Mouse (Mus musculus): ENCODE data around the gene Lcn9.

GRCm38 (mm10) chr2:25842758-25843157 lies 19.8 kb downstream of the Lcn9 start:
- no peak for TF ChIP-seq CTCF (IDR thresholded peaks at IDR 0.05)
- no peak for TF ChIP-seq EP300 (IDR thresholded peaks at IDR 0.05)

Measured in lung, postnatal 0 days (tissue).